In the genomic region with DNA sequence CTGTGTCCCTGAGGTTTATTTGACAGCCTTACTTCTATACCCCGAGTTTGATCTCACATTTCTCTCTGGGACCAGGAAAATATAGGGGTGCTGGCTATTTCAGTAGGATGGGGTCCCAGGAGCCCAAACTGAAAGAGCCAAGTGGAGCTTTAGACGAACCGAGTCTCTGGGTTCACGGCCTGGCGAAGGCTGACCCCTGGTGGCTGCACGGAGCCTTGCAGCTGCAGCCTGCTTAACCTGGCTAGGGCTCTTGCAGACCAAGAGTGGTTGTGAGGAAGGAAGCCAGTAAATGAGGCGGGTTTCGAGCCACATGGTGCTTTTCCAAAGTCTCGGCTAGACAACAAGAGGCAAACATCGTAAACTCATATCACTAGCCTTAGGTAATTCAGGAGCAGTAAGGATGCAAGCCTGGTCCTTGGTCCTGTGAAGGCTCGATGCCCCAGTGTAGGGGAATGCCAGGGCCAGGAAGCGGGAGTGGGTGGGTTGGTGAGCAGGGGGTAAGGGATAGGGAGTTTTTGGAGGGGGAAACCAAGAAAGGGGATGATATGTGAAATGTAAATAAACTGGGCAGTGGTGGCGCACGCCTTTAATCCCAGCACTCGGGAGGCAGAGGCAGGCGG, we compare ENCODE assay signal across 8 mouse cellular contexts. TPM values are rescaled to one million over a fixed set of nuclear protein-coding genes. Genes with fewer than 3 reads are reported as not detected.
DNase-seq lines count a peak whose midpoint lies in the region; ATAC-seq and TF ChIP-seq lines count a peak whose summit lies in the region.

No protein-coding gene starts in this region.

- H3K36me3 ChIP-seq in embryonic facial prominence, embryonic 13.5 days = no peaks in the 10 kb centered on the region
- no peaks in the 10 kb centered on the region for H3K36me3 ChIP-seq in liver, embryonic 12.5 days
- H3K36me3 ChIP-seq in neural tube, embryonic 12.5 days = no peaks in the 10 kb centered on the region
- no peaks in the 10 kb centered on the region for H3K36me3 ChIP-seq in testis, adult 2 months (ENCODE audit: control insufficient read depth, insufficient read depth, low read length)

- no peak overlapping the region for H3K9ac ChIP-seq in embryonic facial prominence, embryonic 13.5 days
- H3K9ac ChIP-seq in liver, embryonic 12.5 days = no peak overlapping the region
- no peak overlapping the region for H3K9ac ChIP-seq in neural tube, embryonic 12.5 days

- H3K4me2 ChIP-seq in embryonic facial prominence, embryonic 13.5 days = no peak overlapping the region
- H3K4me2 ChIP-seq in liver, embryonic 12.5 days = 0 out of 2 replicates have a peak overlapping the region, but pooled peaks have one; percentile 22
- no peak overlapping the region for H3K4me2 ChIP-seq in neural tube, embryonic 12.5 days (replicated peaks)

- peak; percentile 88 for DNase-seq in CD4-positive, CD25-positive, alpha-beta regulatory T cell, adult 2 months (ENCODE audit: low read depth, low spot score)
- peak; percentile 81 to 87 for DNase-seq in adrenal gland, postnatal 36 days
- peak; percentile 23 to 63 for DNase-seq in heart, adult 9 months (ENCODE audit: low spot score in 2 of 2)
- peak; percentile 76 to 79 for DNase-seq in kidney, postnatal 25 days

- TF ChIP-seq POLR2A in testis, adult 2 months (IDR thresholded peaks at IDR 0.05; ENCODE audit: control insufficient read depth, low read depth, low read length) = no peak

- WGBS in embryonic facial prominence, embryonic 13.5 days = 42% methylated on average over 16 of the region's 16 CpGs
- WGBS in liver, embryonic 12.5 days (ENCODE audit: insufficient replicate concordance) = 37% methylated on average over 16 of the region's 16 CpGs
- 40% methylated on average over 16 of the region's 16 CpGs for WGBS in neural tube, embryonic 12.5 days

- H3K27me3 ChIP-seq in embryonic facial prominence, embryonic 13.5 days = no peaks in the 10 kb centered on the region
- H3K27me3 ChIP-seq in liver, embryonic 12.5 days (replicated peaks) = no peaks in the 10 kb centered on the region
- H3K27me3 ChIP-seq in neural tube, embryonic 12.5 days (replicated peaks) = no peaks in the 10 kb centered on the region
- no peaks in the 10 kb centered on the region for H3K27me3 ChIP-seq in testis, adult 2 months (ENCODE audit: control insufficient read depth, insufficient read depth, low read length)

- H3K4me3 ChIP-seq in embryonic facial prominence, embryonic 13.5 days = no peak overlapping the region
- H3K4me3 ChIP-seq in liver, embryonic 12.5 days = no peak overlapping the region
- no peak overlapping the region for H3K4me3 ChIP-seq in neural tube, embryonic 12.5 days
- no peak overlapping the region for H3K4me3 ChIP-seq in testis, adult 2 months (ENCODE audit: control insufficient read depth, low read depth, low read length)

- no peak overlapping the region for H3K27ac ChIP-seq in embryonic facial prominence, embryonic 13.5 days
- H3K27ac ChIP-seq in liver, embryonic 12.5 days = no peak overlapping the region
- H3K27ac ChIP-seq in neural tube, embryonic 12.5 days = no peak overlapping the region
- H3K27ac ChIP-seq in testis, adult 2 months (ENCODE audit: control insufficient read depth, insufficient read depth, low read depth, low read length) = no peak overlapping the region

- 0 out of 2 replicates have a peak, but pooled peaks have one; percentile 56 for ATAC-seq in embryonic facial prominence, embryonic 13.5 days (ENCODE audit: insufficient number of reproducible peaks, insufficient read depth, low FRiP score, low TSS enrichment, low read depth)
- ATAC-seq in liver, embryonic 12.5 days = no peak
- ATAC-seq in neural tube, embryonic 12.5 days (ENCODE audit: low FRiP score, low read depth) = peak; percentile 48; the same call in 1 of the 2 replicates

- no peaks in the 10 kb centered on the region for H3K9me3 ChIP-seq in embryonic facial prominence, embryonic 13.5 days
- H3K9me3 ChIP-seq in liver, embryonic 12.5 days (replicated peaks) = no peaks in the 10 kb centered on the region
- no peaks in the 10 kb centered on the region for H3K9me3 ChIP-seq in neural tube, embryonic 12.5 days

- TF ChIP-seq CTCF in testis, adult 2 months (IDR thresholded peaks at IDR 0.05; ENCODE audit: control insufficient read depth, insufficient read depth, insufficient replicate concordance, low read depth, low read length) = peak; percentile 99

- H3K4me1 ChIP-seq in embryonic facial prominence, embryonic 13.5 days = no peaks in the 10 kb centered on the region
- no peaks in the 10 kb centered on the region for H3K4me1 ChIP-seq in liver, embryonic 12.5 days
- H3K4me1 ChIP-seq in neural tube, embryonic 12.5 days = no peaks in the 10 kb centered on the region
- H3K4me1 ChIP-seq in testis, adult 2 months (ENCODE audit: control insufficient read depth, insufficient read depth, low read length) = no peaks in the 10 kb centered on the region; the same call in 1 of the 2 replicates

RNA-seq across cellular contexts. Expression of gene Msh6, which starts 25.8 kb away (rescaled TPM):
- total RNA-seq in adrenal gland, postnatal 36 days (2021) = 10 to 100 TPM; 15.4 to 16.5 TPM
- polyA plus RNA-seq in embryonic facial prominence, embryonic 13.5 days (2015; fragmentation: Nextera tagmentation; extraction: Ambion mirVana) = 54.6 and 55.0 TPM in 2 replicates
- 52.0 and 52.4 TPM in 2 replicates for polyA plus RNA-seq in liver, embryonic 12.5 days (2016; fragmentation: Nextera tagmentation; extraction: Ambion mirVana)
- 51.4 and 52.2 TPM in 2 replicates for polyA plus RNA-seq in neural tube, embryonic 12.5 days (2016; fragmentation: Nextera tagmentation; extraction: Ambion mirVana)
- polyA plus RNA-seq in testis, adult 2 months (2012; rRNA removed) = 3.9 and 4.9 TPM in 2 replicates

RNA-seq across cellular contexts. Expression of gene Rpl36-ps4, which starts 28.3 kb away (rescaled TPM):
- total RNA-seq in adrenal gland, postnatal 36 days (2021) = not detected
- not detected in 2 replicates for polyA plus RNA-seq in embryonic facial prominence, embryonic 13.5 days (2015; fragmentation: Nextera tagmentation; extraction: Ambion mirVana)
- polyA plus RNA-seq in liver, embryonic 12.5 days (2016; fragmentation: Nextera tagmentation; extraction: Ambion mirVana) = not detected in 2 replicates
- polyA plus RNA-seq in neural tube, embryonic 12.5 days (2016; fragmentation: Nextera tagmentation; extraction: Ambion mirVana) = not detected in 2 replicates
- polyA plus RNA-seq in testis, adult 2 months (2012; rRNA removed) = not detected in 2 replicates
